21 mouse cellular contexts compared by ENCODE assay signal in the genomic region with DNA sequence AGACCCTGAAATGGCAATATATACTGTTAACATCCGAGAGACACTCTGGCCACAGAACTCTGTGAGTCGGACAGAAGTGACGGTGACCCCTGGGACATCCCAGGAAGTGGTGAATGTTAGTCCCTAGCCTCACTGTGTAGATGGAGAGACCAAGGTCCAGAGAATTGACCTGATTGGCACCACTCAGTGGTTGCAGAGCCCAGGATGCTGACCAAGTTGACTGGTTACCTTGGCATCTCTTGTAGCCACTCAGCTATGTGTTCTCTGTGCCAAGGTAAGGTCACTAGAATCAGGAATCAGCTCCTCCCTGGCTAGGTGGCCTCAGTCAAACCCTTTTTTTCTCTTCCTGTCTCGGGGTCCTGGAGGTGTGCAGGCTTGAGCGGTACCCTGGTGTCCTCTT. TPM values are rescaled to one million over a fixed set of nuclear protein-coding genes. Genes with fewer than 3 reads are reported as not detected.
"Had no signal": no experiment of that assay in that cellular context is flagged by ENCODE, and none has a peak within 500 bp of the region (broad histone marks: within the 10 kb centered on the region; RNA-seq: fewer than 3 reads in every experiment).

No protein-coding gene starts in this region.

- H3K9ac ChIP-seq: heart, embryonic 13.5 days; heart, embryonic 15.5 days; hindbrain, embryonic 15.5 days; liver, embryonic 13.5 days; liver, embryonic 15.5 days had no signal

- H3K9me3 ChIP-seq: heart, embryonic 13.5 days; heart, embryonic 15.5 days; hindbrain, embryonic 15.5 days; liver, embryonic 13.5 days; liver, embryonic 15.5 days had no signal

- H3K4me2 ChIP-seq: heart, embryonic 11.5 days; heart, embryonic 13.5 days; heart, embryonic 15.5 days; hindbrain, embryonic 15.5 days; liver, embryonic 13.5 days; liver, embryonic 15.5 days had no signal

- H3K4me3 ChIP-seq: heart, adult 2 months; heart, embryonic 13.5 days; heart, embryonic 15.5 days; hindbrain, embryonic 15.5 days; layer of hippocampus, adult 2 months; left cerebral cortex, adult 2 months; liver, embryonic 13.5 days; liver, embryonic 15.5 days had no signal

- DNase-seq: gastrocnemius, postnatal 14 days; gastrocnemius, postnatal 36 days; heart, adult 11 months; heart, adult 2 months; heart, postnatal 14 days; heart, postnatal 36 days; kidney, adult 8-10 months; kidney, postnatal 10 days; kidney, postnatal 25 days; kidney, postnatal 4 days; liver; liver, embryonic 13.5 days had no signal

- H3K27ac ChIP-seq: heart, adult 2 months; heart, embryonic 13.5 days; heart, embryonic 15.5 days; hindbrain, embryonic 15.5 days; hindbrain, postnatal 0 days; layer of hippocampus, adult 2 months; left cerebral cortex, adult 2 months; liver, embryonic 13.5 days; liver, embryonic 15.5 days had no signal

- H3K27me3 ChIP-seq: hindbrain, embryonic 15.5 days had no signal

- ATAC-seq: hindbrain, postnatal 0 days; intestine, embryonic 16.5 days had no signal

RNA-seq across cellular contexts. Expression of gene Draxin, which starts 13.2 kb away (rescaled TPM):
- polyA plus RNA-seq: heart, embryonic 15.5 days had no signal
